Mouse (Mus musculus): ENCODE measurements around the gene Actl11.

The Actl11 gene

GRCm38 (mm10) chr9:107963700-107964099 lies 35.4 kb downstream of the Actl11 start:
- DNase-seq, result peak; percentile 93

GRCm38 (mm10) chr9:107964681-107965080 lies 36.4 kb downstream of the Actl11 start:
- no peak for DNase-seq

- DNase-seq, result no peak
Observed at GRCm38 (mm10) chr9:107966676-107967075, 38.4 kb downstream of the Actl11 start.

GRCm38 (mm10) chr9:107967437-107967836 lies 39.2 kb downstream of the Actl11 start:
- no peak for DNase-seq

GRCm38 (mm10) chr9:107968531-107968930 lies 40.3 kb downstream of the Actl11 start:
- no peak for DNase-seq

- no peak for DNase-seq
Observed at GRCm38 (mm10) chr9:107970311-107970710, 42.0 kb downstream of the Actl11 start.

- DNase-seq, result peak; percentile 91
Observed at GRCm38 (mm10) chr9:107971690-107972541, 43.6 kb downstream of the Actl11 start.

GRCm38 (mm10) chr9:107974491-107975171 lies 46.4 kb downstream of the Actl11 start:
- DNase-seq, result peak; percentile 84

GRCm38 (mm10) chr9:107975399-107976386 lies 47.4 kb downstream of the Actl11 start, which contains the start of gene Uba7:
Gene Uba7, plus strand, starts transcription at chr9:107975505.
- DNase-seq, result peak; percentile 84

GRCm38 (mm10) chr9:107978815-107979214 lies 50.5 kb downstream of the Actl11 start:
- DNase-seq, result no peak
